Mouse (Mus musculus) megakaryocyte progenitor cell, adult 5-6 weeks (primary cell): ENCODE measurements around the gene Arih2. TPM values are rescaled to one million over a fixed set of nuclear protein-coding genes. Genes with fewer than 3 reads are reported as not detected.
"Not testable (repeated sequence)": the region's sequence is repeated elsewhere in the genome, so short reads cannot be mapped to it uniquely, and the experiment has no call there.

Experiments
- ATAC-seq: replicated peaks from 2 replicates; pipeline ENCODE4 v1.8.0; 2016; ENCODE audit warnings: mild to moderate bottlenecking, moderate TSS enrichment, inconsistent platforms; ENCODE audit not compliant: poor library complexity
- total RNA-seq, 2 experiments: library from RNA; stranded (forward) in 1 of 2; stranded (reverse) in 1 of 2; fragments of 157-497, 149-512 nt in 1 of 2; fragments of 200-1000 nt in 1 of 2; gene quantifications; 2 replicates each; pipeline versions ENCODE4 v1.2.3 to v1.2.4; 2015 to 2017

Gene Arih2
- total RNA-seq, 2 experiments from 2014 or later, result 20.0 to 42.5 TPM

DNA sequence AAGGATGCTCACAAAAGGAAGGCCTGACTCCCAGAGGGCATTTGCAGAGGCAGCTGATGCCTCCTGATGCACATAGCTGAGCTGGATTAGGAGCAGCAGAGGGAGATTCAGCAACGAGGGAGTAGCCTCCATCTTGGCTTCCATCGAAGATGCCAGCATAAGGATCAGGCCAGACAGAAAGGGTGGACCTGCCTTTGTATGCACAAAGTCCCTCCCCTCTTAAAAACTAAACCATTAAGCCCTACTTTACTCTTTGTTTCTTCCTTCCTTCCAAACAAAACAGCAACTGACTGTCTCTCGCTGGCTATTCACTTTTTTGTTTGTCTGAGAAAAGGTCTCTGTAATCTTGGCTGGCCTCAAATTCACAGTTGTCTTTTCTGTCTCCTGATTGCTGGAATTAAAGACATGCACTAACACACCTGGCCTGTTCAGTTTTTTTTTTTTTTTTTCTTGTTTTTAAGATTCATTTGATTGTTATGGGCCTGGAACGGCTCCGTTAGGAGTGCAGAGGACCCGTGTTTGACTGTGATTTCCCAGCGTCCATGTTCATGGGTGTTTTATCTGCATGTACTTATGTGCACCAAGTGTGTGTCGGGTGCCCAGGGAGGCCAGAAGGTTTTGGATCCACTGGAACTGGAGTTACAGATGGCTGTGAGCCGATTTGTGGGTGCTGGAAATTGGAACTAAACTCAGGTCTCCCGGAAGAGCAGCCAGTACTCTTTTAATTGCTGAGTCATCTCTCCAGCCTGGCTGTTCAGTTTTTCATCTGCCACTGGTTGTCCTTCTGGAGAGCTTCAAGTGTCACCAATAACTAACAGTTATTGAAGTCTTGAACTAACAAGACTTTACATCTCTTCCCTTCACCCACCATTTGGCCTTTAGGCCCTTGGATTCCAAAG, 5.6 kb upstream of the Arih2 start:
- ATAC-seq, result peak; percentile 48

DNA sequence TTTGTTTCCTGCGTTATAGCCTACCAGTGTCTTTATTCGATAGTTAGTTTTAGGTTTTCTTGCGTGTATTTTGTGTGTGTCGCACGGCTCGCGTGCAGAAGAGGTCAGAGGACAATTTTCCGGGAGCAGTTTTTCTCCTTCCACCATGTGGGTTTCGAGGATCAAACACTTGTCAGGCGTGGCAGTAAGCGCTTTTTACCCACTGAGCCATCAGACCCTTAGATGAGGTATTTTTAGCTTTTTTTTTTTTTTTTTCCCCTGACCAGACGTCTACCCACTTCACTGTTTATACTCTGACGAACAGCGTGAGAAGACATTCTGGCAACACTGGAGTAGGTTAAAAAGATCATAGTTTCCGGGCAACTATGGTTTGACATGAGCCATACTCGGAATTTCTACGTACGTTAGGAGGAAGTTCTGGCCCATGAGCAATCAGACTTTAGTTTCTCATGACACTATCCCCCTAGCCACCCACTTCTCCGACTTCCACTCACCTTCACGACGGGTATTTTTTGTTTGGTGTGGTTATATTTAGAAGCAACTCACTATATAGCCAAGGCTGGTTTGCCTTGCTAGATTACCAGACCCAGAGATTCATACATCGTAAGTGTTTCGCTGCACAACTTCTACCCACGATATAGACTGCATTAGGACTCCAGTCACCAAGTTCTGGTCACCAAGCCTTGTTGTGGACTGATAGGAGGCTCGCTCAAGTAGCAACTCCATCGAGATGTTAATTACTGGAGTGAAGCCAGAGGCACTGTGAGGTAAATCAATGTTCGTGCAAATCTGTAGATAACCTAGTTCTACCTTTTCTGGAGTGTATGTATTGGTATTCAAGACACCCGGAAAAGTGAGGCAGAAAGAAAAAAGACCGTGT, 615 bp upstream of the Arih2 start:
- peak; percentile 23 for ATAC-seq

DNA sequence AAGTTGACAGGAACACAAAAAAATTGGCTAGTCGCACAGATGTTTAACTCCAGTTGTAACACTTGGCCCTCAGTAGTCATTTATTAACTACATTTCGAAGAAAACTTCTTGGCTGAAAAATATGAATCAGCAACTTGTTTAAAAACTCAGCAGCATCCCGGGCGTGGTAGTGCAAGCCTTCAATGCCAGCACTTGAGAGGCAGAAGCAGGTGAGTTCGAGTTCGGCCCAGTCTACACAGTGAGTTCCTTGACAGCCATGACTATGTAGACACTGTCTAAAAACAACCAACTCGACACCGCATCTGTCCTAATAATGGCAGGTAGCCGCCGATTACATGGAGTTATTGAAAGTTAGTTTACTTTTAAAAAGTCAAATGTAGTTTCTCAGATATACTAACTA, 1.0 kb downstream of the Arih2 start:
- ATAC-seq, result no peak

GRCm38 (mm10) chr9:108639825-108640224, 9.4 kb downstream of the Arih2 start:
- no peak for ATAC-seq

- peak; percentile 63 for ATAC-seq
Observed at GRCm38 (mm10) chr9:108635415-108635814, 13.8 kb downstream of the Arih2 start.

DNA sequence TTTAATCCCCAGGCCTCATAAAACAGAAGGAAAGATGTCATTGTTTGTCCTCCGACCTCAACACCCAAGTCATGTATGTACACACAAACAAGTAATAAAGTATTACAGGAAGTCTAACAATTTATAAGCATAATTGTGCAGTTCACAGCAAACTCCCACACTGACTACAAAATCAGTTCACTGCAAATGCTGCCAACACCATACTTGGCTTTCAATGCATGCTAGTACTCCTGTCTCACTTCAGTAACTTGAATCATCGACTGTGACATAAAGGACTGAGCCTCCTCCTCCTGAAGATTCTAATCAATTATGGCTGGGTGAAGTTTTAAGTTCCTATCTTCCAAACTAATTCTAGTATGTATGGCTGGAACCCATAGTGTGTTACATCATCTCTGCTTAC, 15.3 kb downstream of the Arih2 start:
- no peak for ATAC-seq

DNA sequence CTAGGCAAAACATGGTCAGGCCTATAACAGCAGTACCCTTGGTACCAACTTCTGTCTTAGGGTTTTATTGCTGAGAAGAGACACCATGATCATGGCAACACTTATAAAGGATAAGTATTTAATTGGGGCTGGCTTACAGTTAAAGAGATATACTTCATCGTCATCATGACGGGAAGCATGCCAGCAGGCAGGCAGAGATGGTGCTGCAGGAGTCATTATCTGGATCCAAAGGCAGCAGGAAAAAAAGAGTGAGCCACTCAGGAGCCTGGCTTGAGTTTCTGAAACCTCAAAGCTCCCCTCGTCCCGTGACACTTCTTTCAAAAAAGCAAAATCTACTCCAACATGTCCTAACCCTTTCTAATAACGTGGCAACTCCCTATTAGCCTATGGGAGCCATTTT, 16.8 kb downstream of the Arih2 start:
- ATAC-seq, result peak; percentile 70

GRCm38 (mm10) chr9:108631631-108632256, 17.4 kb downstream of the Arih2 start:
- ATAC-seq, result peak; percentile 28

DNA sequence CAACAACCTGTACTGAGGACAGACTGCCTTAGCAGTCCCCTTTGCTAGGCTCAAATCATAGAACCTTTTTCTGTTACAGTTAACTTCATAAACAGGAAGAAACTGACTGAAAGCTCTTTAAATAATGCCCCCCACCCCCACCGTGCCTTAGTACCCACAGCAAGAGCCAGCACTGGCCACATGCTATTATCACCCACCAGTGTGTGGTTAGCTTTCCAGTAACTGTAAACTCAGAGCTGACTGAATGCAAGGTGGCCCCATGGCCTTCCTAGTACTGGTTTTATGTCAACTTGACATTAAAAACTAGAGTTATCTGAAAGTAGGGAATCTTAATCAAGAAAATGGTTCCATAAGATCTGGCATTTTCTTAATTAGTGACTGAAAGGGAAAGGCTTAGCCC, 18.5 kb downstream of the Arih2 start:
- ATAC-seq, result peak; percentile 47

DNA sequence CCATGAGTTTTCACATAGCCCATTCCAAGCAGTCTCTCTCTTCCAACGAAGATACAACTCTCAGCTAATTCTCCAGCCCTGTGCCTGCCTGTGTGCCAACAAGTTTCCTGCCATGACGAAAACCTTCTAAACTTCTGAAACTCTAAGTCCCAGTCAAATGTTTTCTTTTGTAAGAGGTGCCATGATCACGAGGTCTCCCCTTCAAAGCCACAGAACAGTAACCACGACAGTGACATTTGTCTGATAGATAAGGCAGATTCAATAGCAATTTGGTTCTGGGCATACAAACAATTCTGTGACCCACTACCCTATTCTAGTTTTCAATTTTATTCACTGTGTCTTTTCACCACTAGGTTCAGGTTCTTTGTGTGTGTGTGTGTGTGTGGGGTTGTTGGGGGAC, 21.0 kb downstream of the Arih2 start:
- ATAC-seq, result no peak

- no peak for ATAC-seq
Observed at GRCm38 (mm10) chr9:108626498-108626897, 22.7 kb downstream of the Arih2 start.

GRCm38 (mm10) chr9:108617301-108617700, 31.9 kb downstream of the Arih2 start:
- no peak for ATAC-seq

- ATAC-seq, result no peak
Observed at GRCm38 (mm10) chr9:108611488-108611887, 37.7 kb downstream of the Arih2 start.

DNA sequence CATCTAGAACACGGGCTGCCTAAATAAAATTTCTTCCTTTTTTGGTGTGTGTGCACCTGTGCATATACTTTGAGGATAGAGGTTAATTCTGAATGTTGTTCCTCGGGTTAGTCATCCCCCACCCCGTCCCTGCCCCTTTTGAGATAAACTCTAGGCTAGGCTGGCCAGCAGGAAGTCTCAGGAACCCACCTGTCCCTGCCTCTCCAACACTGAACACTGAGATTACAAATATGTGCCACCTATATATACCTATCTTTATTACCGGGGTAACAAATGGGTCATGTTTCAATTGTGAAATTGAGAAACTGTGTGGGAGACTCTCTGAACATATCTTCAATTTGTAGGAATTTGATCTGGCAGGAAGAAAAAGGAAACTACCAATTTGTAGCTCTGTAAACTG, 40.3 kb downstream of the Arih2 start:
- ATAC-seq, result no peak

DNA sequence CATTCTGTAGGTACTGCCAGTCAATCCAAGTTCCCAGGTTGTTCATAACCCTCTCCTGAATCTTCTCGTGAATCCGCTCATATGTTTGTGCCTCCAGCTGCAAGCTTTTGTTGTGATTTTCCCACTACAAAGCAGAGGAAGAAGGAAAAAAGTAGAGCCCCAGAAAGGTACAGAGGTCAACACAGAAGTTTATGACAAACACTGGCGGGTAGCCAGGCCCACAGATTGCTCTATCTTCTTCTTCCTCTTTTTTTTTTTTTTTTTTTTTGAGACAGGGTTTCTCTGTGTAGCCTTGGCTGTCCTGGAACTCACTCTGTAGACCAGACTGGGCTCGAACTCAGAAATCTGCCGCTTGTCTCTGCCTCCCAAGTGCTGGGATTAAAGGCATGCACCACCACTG, 41.3 kb downstream of the Arih2 start:
- ATAC-seq, result not testable (repeated sequence)

- ATAC-seq, result no peak
Observed at GRCm38 (mm10) chr9:108601986-108602385, 47.2 kb downstream of the Arih2 start.

GRCm38 (mm10) chr9:108600011-108600410, 49.2 kb downstream of the Arih2 start:
- ATAC-seq, result no peak

DNA sequence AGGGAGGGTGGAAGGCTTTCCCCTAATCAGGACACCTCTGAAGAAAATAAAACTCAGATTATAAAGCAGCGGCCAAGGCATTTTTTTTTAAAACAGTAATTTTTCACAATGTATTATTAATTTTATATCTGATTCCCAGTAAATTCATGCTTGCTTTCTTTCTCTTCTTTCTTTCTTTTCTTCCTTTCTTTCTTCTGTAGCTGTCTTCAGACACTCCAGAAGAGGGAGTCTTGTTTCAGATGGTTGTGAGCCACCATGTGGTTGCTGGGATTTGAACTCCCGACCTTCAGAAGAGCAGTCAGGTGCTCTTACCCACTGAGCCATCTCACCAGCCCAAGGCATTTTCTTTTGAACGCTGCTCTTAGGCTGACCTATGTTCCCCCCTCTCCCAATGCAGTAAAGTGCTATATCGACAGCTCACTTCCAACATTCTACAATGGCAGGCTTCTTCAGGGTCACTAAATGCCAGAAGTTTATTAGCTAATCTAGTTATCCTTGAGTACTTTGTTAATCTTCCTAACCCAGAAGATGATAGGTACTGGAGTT, 50.1 kb downstream of the Arih2 start:
- ATAC-seq, result no peak

DNA sequence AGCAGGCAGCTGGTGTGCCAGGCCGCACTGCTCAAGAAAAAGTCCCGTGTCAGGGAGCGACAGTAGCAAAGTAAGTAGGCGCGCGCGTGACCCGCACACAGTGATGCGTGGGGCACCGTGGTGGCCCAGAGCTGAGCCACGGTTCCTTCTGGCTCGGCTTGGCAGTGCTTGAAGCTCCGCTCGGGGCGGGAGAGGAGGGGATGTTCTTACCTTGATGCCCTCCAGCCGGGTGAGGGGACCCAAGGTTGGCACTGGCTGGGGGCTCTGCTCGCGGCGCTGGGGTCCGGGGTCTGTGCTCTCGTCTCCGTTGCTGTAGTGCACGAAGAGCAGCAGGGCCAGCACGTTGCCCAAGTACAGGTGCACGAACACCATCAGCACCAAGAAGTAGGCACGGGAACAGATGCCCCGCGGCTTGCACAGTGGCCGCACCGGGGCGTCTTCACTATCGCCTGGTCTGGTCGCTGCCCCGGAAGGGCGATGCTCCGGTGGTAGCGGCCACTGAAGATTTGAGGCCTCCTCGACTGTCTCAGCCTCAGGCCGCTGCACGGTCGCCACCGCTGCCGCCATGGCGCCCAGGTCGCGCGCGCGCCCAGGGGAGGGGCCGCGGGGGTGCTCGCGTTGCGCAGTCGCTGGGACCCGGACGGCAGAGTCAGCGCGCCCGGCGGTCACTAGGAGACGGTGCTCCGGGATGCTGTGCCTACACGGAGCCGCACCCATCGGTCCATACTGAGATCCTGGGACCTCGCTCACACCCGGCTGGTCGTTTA, 52.0 kb downstream of the Arih2 start, which contains the start of gene P4htm:
Gene P4htm (minus strand): TSS at position 670 of the 767 bp plus-strand sequence.
- ATAC-seq, result peak; percentile 88

- peak; percentile 38; the same call in 1 of the 2 replicates for ATAC-seq
Observed at GRCm38 (mm10) chr9:108594354-108594753, 54.8 kb downstream of the Arih2 start.
